Mouse (Mus musculus) limb, embryonic 10.5 days (tissue): ENCODE data around the gene Arid5b. TPM values are rescaled to one million over a fixed set of nuclear protein-coding genes. Genes with fewer than 3 reads are reported as not detected.
A peak's percentile ranks its signal among the peaks of the same experiment; 100 is the strongest.

Experiments
- DNase-seq: peaks from one replicate; pipeline ENCODE4 v3.0.0-alpha.2; 2017; ENCODE audit warnings: low spot score
- H3K27ac ChIP-seq: fragments of 300-500 bp; sonication (generic); 2 replicates; pipeline ENCODE4 v1.5.1; 2016; ENCODE audit warnings: mild to moderate bottlenecking
- H3K27me3 ChIP-seq: fragments of 300-500 bp; sonication (generic); 2 replicates; pipeline ENCODE4 v1.6.1; 2016; ENCODE audit warnings: low read depth, mild to moderate bottlenecking; ENCODE audit not compliant: poor library complexity, severe bottlenecking
- H3K36me3 ChIP-seq: fragments of 300-500 bp; sonication (generic); 2 replicates; pipeline ENCODE4 v1.6.1; 2016; ENCODE audit warnings: mild to moderate bottlenecking, moderate library complexity
- H3K4me1 ChIP-seq: fragments of 300-500 bp; sonication (generic); 2 replicates; pipeline ENCODE4 v1.6.1; 2016
- H3K4me3 ChIP-seq: fragments of 300-500 bp; sonication (generic); 2 replicates; pipeline ENCODE4 v1.5.1; 2016; ENCODE audit warnings: mild to moderate bottlenecking, moderate library complexity
- H3K9me3 ChIP-seq: fragments of 300-500 bp; sonication (generic); replicated peaks from 2 replicates; pipeline ENCODE4 v1.6.1; 2016; ENCODE audit warnings: mild to moderate bottlenecking
- WGBS: fragments of 180-500 bp; shearing (Covaris S2); methylation state at CpG from one replicate; pipeline ENCODE4 v1.1.7; 2016; 5-methylcytosine and 5-hydroxymethylcytosine counted together
- polyA plus RNA-seq: library from polyadenylated mRNA; unstranded; fragments of >200 nt; fragmentation: Nextera tagmentation; extraction: Ambion mirVana; gene quantifications from 2 replicates; pipeline ENCODE4 v1.2.1, GENCODE M21; 2016

Gene Arid5b
- polyA plus RNA-seq, 1 experiment from 2014 or later = 32.9 TPM

GRCm38 (mm10) chr10:68127604-68128256 lies 150.8 kb downstream of the Arid5b start:
- H3K4me1 ChIP-seq = peaks cover 46% of the 10 kb centered on the region
- WGBS = 76% methylated on average over 6 of the region's 6 CpGs
- no peak for DNase-seq
- no peak overlapping the region for H3K4me3 ChIP-seq
- H3K27ac ChIP-seq = no peak overlapping the region
- peaks cover 46% of the 10 kb centered on the region for H3K36me3 ChIP-seq
- H3K27me3 ChIP-seq = no peaks in the 10 kb centered on the region
- H3K9me3 ChIP-seq = no peaks in the 10 kb centered on the region

DNA sequence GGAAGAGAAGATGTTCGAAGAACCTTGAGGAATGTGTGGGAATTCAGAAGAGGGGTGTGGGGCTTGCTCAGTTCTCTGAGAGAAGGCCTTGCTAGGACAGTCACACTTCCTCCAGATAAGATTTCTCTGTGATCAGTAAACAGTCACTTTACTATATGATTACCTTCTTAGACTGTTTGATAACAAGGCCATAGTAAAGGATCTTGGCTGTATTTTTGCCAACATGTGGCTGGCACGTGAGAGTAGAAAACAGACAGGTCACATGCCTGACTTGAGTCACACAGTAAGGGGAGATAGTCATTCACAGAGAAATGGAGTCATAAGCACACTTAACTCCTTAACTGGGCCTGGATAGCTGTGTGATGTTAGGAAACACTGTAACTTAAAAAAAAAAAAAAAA lies 151.4 kb downstream of the Arid5b start:
- Histone ChIP-seq H3K36me3 (peaks cover 44% of the 10 kb centered on the region), H3K27ac (peak overlapping the region; percentile 10; the same call in 1 of the 2 replicates), H3K4me3 (no peak overlapping the region), H3K9me3 (no peaks in the 10 kb centered on the region), H3K27me3 (no peaks in the 10 kb centered on the region), H3K4me1 (peaks cover 46% of the 10 kb centered on the region)
- no peak for DNase-seq
- 79% methylated on average over 2 of the region's 2 CpGs for WGBS

DNA sequence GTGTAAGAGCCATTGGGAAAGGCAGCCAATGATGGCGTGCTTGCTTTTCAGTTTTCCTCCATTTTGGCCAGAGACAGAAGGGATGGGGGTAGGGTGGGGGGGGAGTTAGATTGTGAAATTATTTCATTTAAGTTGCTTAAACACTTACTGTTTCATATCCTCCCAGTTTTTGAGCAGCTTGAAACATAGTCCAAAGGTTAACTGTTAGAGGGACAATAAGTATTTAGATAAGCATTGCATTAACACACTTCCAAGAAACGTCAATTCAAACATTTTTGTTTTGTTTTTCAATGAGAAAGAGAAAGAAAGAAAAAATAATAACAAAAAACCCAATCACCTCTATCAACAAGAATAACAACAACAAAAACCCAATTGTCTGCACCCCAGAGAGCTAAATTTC lies 152.0 kb downstream of the Arid5b start:
- peaks cover 44% of the 10 kb centered on the region for H3K36me3 ChIP-seq
- H3K27ac ChIP-seq = peak overlapping the region; percentile 10; the same call in 1 of the 2 replicates
- no peaks in the 10 kb centered on the region for H3K27me3 ChIP-seq
- no peak for DNase-seq
- peaks cover 46% of the 10 kb centered on the region for H3K4me1 ChIP-seq
- H3K9me3 ChIP-seq = no peaks in the 10 kb centered on the region
- WGBS = 69% methylated on average over 2 of the region's 2 CpGs
- no peak overlapping the region for H3K4me3 ChIP-seq

- DNase-seq = no peak
- WGBS = 59% methylated on average over 8 of the region's 8 CpGs
Observed at GRCm38 (mm10) chr10:68125919-68126550, 152.5 kb downstream of the Arid5b start.

GRCm38 (mm10) chr10:68124985-68125384 lies 153.6 kb downstream of the Arid5b start:
- DNase-seq = no peak
- no peak overlapping the region for H3K27ac ChIP-seq
- peaks cover 40% of the 10 kb centered on the region for H3K4me1 ChIP-seq
- no peaks in the 10 kb centered on the region for H3K9me3 ChIP-seq
- peaks cover 47% of the 10 kb centered on the region for H3K36me3 ChIP-seq
- H3K4me3 ChIP-seq = no peak overlapping the region
- no peaks in the 10 kb centered on the region for H3K27me3 ChIP-seq
- 83% methylated on average over 2 of the region's 2 CpGs for WGBS

More at GRCm38 (mm10) chr10:68125919-68126550, 152.5 kb downstream of the Arid5b start:
- Histone ChIP-seq H3K27me3 (no peaks in the 10 kb centered on the region), H3K36me3 (peaks cover 44% of the 10 kb centered on the region), H3K4me3 (no peak overlapping the region), H3K9me3 (no peaks in the 10 kb centered on the region), H3K27ac (no peak overlapping the region), H3K4me1 (peaks cover 46% of the 10 kb centered on the region)

DNA sequence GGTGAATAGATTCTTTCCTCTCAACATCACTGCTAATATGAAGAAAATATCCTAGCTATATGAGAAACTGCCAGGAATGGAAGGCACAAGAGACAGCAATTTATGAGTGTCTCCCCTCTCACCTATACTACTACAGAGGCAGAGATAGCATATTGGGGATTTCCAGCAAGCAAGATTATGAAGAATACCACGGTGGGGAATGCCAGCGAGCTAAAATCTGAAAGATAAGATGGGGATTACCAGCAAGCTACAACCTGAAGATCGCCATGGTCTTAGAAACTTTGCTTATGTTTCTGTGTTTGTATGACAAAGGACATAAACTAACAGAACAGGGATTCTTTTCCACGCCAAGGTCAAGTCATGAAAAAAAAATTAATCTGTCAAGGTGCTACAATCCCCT lies 155.1 kb downstream of the Arid5b start:
- no peaks in the 10 kb centered on the region for H3K27me3 ChIP-seq
- no peak for DNase-seq
- no peak overlapping the region for H3K27ac ChIP-seq
- H3K4me3 ChIP-seq = no peak overlapping the region
- no peaks in the 10 kb centered on the region for H3K9me3 ChIP-seq
- H3K4me1 ChIP-seq = peaks cover 27% of the 10 kb centered on the region
- peaks cover 53% of the 10 kb centered on the region for H3K36me3 ChIP-seq
- WGBS = 92% methylated on average over 4 of the region's 4 CpGs

DNA sequence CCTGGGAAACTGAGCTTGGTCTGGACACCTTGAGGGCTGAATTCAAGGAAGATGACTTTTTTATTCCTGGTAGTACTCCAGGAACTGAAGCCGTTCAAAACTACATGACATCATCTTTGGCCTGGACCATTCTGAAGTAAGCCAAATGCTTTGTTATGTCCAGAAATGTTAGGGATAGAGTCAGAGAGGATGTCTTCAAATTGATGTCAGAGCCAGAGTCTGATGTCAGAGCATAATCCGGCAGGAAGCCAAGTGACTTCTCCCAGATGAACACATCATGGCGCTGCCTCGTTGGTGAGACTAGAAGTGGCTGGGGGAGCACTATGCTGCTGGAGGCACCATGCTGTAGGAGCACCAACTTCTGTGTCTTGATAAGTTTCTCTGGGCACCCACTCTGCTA lies 156.6 kb downstream of the Arid5b start:
- no peaks in the 10 kb centered on the region for H3K27me3 ChIP-seq
- WGBS = 88% methylated on average over 4 of the region's 4 CpGs
- H3K4me1 ChIP-seq = peaks cover 14% of the 10 kb centered on the region
- DNase-seq = no peak
- peaks cover 68% of the 10 kb centered on the region for H3K36me3 ChIP-seq
- H3K4me3 ChIP-seq = no peak overlapping the region
- no peak overlapping the region for H3K27ac ChIP-seq
- no peaks in the 10 kb centered on the region for H3K9me3 ChIP-seq

- WGBS = 94% methylated on average over 2 of the region's 2 CpGs
- no peak for DNase-seq
- H3K9me3 ChIP-seq = no peaks in the 10 kb centered on the region
- no peak overlapping the region for H3K4me3 ChIP-seq
- H3K27ac ChIP-seq = no peak overlapping the region
- peaks cover 6% of the 10 kb centered on the region for H3K4me1 ChIP-seq
- peaks cover 69% of the 10 kb centered on the region for H3K36me3 ChIP-seq
- no peaks in the 10 kb centered on the region for H3K27me3 ChIP-seq
Observed at GRCm38 (mm10) chr10:68121251-68121650, 157.3 kb downstream of the Arid5b start.

DNA sequence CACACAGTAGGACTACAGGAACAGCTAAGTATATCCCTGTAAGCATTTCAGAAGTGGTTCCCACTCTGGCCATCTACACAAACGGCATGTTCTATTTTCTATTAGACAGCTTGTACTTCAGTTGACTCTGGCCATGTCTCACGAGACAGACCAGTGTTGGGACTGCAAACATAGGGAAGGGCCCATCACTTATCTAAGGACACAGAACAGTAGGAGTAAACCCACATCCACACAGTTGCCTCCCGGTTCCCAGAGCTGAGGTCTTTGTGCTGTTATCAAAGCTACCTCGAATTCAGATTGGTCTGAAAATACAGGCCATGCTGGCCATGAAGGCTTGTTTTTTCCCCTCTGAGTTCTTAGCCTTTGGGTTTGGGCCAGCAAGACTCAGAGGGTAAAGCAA lies 158.5 kb downstream of the Arid5b start:
- DNase-seq = no peak
- no peaks in the 10 kb centered on the region for H3K9me3 ChIP-seq
- H3K27ac ChIP-seq = no peak overlapping the region
- 92% methylated on average over 4 of the region's 4 CpGs for WGBS
- no peaks in the 10 kb centered on the region for H3K4me1 ChIP-seq
- peaks cover 80% of the 10 kb centered on the region for H3K36me3 ChIP-seq
- H3K27me3 ChIP-seq = no peaks in the 10 kb centered on the region
- no peak overlapping the region for H3K4me3 ChIP-seq

DNA sequence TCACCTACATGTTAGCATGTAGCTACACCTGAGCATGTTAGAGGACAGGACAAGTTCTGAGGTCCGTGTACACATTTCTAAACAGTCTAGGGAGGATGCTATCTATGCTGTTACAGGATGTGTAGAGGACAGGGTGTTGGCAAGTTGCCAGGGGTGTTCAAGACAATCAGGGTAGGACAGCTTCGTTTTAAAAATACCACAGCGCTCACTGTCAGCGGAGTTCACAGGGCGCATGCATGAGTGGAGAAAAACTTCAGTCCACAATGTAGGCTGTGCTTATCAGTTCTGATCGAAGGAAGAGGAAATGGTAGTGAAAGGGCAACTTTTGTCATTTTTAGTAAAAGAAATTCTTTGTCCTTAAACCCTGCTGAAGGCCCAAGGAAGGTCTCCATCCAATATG lies 159.3 kb downstream of the Arid5b start:
- no peak overlapping the region for H3K27ac ChIP-seq
- H3K9me3 ChIP-seq = no peaks in the 10 kb centered on the region
- H3K36me3 ChIP-seq = peaks cover 80% of the 10 kb centered on the region
- H3K4me3 ChIP-seq = no peak overlapping the region
- no peaks in the 10 kb centered on the region for H3K27me3 ChIP-seq
- DNase-seq = no peak
- 90% methylated on average over 6 of the region's 6 CpGs for WGBS
- H3K4me1 ChIP-seq = no peaks in the 10 kb centered on the region

DNA sequence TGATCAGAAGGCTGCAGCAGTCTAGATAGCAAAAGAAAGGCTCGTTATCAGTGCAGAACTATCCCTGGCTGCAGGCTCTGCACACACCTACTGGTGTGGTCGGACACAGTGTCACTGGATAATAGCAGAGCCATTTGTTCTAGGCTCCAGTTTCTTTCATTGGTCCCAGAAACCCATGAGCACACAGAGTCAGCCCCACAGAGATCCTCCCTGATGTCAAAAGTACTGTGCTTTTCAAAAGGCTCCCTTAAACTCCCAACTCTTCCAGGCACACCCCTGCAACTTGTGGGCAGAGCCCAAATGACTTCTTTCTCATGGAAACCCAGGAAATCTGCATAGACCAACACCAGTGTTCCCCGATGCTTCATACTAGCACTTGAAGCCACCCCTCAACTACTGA lies 163.6 kb downstream of the Arid5b start:
- WGBS = 88% methylated on average over 3 of the region's 3 CpGs
- H3K36me3 ChIP-seq = peaks cover 48% of the 10 kb centered on the region
- peaks cover 19% of the 10 kb centered on the region for H3K4me1 ChIP-seq
- no peak overlapping the region for H3K27ac ChIP-seq
- H3K4me3 ChIP-seq = no peak overlapping the region
- no peak for DNase-seq
- H3K27me3 ChIP-seq = no peaks in the 10 kb centered on the region
- no peaks in the 10 kb centered on the region for H3K9me3 ChIP-seq

- Histone ChIP-seq H3K27me3 (no peaks in the 10 kb centered on the region), H3K36me3 (peaks cover 50% of the 10 kb centered on the region), H3K27ac (peak overlapping the region; percentile 58; the same call in 1 of the 2 replicates), H3K4me3 (no peak overlapping the region), H3K4me1 (peaks cover 19% of the 10 kb centered on the region), H3K9me3 (no peaks in the 10 kb centered on the region)
- 94% methylated on average over 5 of the region's 5 CpGs for WGBS
- no peak for DNase-seq
Observed at GRCm38 (mm10) chr10:68113645-68114044, 164.9 kb downstream of the Arid5b start.

GRCm38 (mm10) chr10:68112983-68113382 lies 165.6 kb downstream of the Arid5b start:
- H3K36me3 ChIP-seq = peaks cover 48% of the 10 kb centered on the region

More at GRCm38 (mm10) chr10:68112983-68113382, 165.6 kb downstream of the Arid5b start:
- Histone ChIP-seq H3K4me3 (no peak overlapping the region), H3K4me1 (peaks cover 19% of the 10 kb centered on the region), H3K27ac (no peak overlapping the region), H3K9me3 (no peaks in the 10 kb centered on the region), H3K27me3 (no peaks in the 10 kb centered on the region)
- DNase-seq = no peak
- WGBS = 67% methylated on average over 8 of the region's 8 CpGs
